Mouse (Mus musculus) forelimb bud, embryonic 11.5 days (tissue): ENCODE data around the gene Mylk.

Experiments used
- DNase-seq: peaks from one replicate; pipeline ENCODE4 v3.0.0-alpha.2; 2012; ENCODE audit warnings: low read depth, low spot score

Gene Mylk

DNA sequence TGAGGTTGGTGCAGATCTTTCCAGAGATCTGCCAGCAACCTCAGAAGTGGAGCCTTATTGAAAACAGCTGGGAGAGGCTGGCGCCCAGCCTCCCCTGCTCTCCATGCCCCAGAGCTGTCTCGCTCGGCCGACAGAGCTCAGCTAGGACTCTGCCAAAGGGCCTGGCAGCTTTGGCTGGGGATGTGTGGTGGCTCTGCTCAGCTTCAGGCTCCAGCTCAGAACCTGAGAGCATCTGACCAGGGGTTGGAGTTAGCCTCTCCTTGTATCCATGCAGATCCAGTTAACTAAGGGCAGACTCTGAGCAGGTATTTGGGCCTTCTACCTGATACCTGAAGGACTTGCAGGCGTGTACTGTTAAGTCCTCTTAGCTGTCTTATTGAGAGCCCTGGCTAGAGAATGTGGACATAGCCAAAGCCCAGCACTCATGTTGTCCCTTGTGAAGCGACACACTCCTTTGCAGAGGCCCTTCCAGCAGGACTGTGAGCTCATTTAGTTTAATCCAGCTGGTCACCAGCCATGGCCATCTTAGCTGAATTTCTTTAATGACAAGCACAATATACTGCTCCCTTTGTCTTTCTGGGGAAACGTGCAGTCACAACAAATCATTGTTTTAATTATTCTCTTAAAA, 94.8 kb downstream of the Mylk start:
- DNase-seq, result peak; percentile 57

GRCm38 (mm10) chr16:34844783-34845182, 99.8 kb downstream of the Mylk start:
- no peak for DNase-seq

DNA sequence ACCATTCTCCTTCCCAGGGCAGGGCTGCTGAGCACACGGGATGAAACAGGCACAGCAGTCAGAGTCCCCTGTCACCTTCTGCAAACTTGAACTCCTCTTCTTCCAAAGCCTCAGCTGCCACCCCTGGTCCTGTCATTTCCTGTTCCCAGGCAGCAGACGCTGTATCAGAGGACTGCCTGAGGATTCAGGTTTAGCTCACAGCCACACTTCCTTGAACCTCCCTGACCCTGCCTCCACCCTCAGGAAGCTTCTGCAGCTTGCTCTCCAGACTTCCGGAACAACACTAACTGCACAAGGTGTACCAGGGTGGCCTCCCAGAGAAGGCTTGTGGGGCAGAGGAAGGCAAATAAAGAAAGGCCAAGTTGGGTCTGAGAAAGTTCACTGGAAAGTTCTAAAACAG, 102.6 kb downstream of the Mylk start:
- DNase-seq, result no peak

DNA sequence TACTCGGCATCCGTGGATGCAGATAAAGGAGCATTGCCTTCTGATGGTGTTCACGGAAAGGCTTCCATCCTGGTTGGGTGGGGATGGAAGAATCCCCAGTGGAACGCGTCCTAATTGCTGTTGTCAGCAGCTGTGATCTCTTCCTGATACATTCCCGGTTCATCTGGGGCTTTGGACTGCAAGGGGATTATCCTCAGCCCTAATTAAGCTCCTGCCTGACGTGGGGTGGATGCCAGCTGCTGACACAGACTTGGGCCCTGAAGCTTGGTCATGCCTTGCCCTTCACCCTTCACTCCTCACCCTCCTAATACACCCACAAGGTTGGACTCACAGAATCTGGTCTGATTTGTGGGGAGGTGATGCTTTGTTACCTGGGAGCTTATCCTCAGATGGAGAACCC, 109.1 kb downstream of the Mylk start:
- no peak for DNase-seq

GRCm38 (mm10) chr16:34855136-34855535, 110.1 kb downstream of the Mylk start:
- DNase-seq, result no peak

GRCm38 (mm10) chr16:34855751-34856150, 110.7 kb downstream of the Mylk start:
- no peak for DNase-seq

DNA sequence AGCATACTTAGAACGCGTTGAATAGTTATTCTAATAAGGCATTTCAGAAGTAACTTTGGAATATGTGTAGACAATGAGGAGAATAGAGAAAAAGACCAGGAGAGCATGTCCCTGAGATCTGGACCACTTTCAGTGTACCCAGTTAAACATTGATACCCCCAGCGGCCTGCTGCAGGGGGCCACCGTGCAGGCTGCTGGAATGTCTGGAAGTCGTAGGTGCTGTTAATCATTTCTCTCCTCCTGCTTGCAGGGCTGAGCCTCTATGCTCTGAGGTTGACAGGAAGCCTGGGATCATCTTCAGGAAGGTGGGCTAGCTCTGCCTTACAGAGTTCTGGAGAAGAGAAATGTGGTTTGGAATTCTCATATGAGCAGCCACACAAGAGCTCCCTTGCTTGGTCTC, 112.6 kb downstream of the Mylk start:
- DNase-seq, result no peak

DNA sequence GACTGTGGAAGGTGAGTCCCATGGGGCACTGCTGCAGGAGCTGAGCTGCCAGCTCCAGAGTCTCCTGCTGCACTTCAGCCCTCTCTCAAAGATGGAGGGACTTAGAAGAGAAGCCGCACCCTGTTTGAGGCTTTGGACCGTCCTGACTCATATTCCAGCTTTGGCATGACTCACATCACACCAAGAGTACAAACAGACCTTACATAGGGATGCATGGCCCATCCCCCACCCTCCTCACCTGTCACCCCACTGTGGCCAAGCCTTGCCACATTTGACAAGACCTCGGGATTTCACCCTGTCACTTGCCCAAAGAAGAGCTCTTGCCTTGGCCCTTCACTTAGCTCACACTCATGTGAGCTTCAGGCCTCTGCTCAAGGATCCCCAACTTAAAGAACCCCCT, 115.8 kb downstream of the Mylk start:
- no peak for DNase-seq

DNA sequence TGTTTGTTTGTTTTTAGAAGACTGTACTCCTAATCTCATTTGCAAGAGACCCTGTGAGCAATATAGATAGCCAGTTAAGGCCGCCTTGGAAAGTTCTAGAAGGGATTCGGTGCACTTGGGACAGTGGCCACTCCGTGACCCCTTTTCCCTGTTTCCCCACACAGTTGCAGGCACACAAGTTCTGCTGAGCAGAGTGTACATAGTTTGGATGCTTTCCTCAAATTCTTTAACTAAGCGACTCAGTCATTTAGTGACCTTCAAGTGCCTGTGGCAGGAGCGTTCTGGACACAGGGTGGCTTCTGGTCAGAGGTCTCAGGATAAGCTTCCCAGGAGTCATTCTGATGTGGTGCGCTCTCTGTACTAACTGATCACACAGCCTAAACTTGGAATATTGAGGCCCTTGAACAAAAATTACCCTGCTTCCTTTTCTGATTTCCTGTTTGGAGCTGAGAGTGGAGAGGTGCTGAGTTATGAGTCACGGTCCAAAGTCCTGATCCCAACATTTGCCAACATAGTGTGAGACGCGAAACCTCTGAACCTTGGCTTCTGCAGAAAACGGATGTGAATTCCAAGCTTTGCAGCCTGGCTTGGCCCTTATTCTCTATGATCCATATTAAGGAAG, 116.8 kb downstream of the Mylk start:
- DNase-seq, result no peak

DNA sequence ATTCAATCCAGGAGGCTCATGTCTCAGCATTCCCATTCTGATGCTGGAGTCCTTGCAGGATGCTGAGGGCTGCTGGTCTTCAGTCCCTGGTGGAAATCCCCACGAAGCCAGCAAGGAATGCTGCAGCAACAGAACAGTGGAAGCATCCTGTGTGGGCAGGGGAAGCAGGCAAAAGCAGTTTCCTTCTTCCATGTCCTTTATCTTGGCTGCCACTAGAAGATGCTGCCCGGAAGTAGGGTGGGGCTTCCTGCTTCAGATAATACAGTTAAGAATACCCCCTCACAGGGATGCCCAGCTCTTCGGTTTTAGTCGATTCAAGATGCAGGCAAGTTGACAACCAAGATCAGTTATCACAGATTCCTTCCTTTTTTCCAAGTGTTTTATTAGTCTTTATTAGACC, 120.4 kb downstream of the Mylk start:
- DNase-seq, result no peak

DNA sequence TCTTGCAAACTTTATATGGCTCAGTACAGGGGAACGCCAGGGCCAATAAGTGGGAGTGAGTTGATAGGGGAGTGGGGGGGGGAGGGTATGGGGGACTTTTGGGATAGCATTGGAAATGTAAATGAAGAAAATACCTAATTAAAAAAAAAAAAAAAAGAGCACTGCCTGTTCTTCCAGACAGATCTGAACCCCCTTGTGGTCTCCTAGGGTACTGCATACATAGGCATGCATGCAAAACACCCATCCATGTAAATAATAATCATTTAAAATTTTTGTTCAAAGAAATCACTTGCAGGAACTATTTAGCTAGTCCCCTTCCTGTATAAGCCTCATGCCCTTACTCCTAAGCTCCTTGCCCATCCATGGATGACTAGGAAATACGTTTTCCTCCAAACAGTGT, 122.2 kb downstream of the Mylk start:
- peak; percentile 17 for DNase-seq

GRCm38 (mm10) chr16:34880031-34880778, 135.2 kb downstream of the Mylk start:
- no peak for DNase-seq

DNA sequence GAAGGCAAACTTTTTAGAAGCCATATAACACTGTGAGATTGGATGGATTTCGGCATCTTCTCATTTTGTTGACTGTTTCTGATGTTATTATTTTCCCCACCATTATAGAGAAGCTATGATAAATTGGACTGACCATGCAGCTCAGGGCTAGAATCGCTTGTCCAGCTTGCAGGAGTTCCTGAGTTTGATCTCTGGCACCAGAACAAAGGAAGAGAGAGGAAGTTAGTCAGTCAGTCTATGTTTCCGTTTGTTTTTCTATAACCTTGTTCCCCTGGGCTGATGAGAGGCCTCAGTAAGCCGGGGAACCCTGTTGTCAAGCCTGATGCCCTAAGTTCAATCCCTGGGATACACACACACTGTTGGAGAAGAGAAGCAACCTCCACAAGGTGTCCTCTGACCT, 135.8 kb downstream of the Mylk start:
- DNase-seq, result no peak

DNA sequence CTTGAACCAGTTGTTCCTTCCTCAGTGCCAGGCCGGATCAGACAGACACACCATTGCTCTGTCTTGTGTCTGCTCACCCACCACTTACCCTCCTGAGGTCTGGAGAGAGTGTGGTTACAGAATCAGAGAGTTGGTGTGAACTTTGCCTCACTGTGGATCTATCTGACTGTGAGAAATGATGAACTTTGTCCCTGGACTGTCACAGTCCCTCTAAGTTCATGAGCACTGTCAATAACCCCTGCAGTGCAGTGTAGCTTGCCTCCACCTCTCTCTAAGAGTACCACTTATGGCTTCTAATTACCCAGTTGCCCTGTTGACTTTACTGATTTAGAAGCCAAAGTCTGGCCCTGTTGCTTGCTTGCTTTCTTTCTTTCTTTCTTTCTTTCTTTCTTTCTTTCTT, 142.0 kb downstream of the Mylk start:
- no peak for DNase-seq

DNA sequence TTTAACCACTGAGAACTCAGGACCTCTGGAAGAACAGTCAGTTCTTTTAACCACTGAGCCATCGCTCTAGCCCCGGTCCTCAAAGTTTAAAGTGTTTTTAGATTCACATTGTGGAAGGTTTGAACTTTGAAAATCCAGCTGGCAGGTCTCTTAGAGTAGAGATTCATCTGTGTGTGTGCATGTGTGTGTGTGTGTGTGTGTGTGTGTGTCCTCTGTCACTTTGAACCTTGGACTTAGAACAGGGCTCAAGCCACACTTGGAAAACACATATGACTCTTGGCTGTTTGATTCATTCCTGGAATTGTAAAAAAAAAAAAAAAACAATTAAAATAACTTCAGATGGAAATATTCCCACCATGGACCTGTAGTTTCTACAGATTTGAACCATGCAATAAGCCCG, 149.0 kb downstream of the Mylk start:
- no peak for DNase-seq

DNA sequence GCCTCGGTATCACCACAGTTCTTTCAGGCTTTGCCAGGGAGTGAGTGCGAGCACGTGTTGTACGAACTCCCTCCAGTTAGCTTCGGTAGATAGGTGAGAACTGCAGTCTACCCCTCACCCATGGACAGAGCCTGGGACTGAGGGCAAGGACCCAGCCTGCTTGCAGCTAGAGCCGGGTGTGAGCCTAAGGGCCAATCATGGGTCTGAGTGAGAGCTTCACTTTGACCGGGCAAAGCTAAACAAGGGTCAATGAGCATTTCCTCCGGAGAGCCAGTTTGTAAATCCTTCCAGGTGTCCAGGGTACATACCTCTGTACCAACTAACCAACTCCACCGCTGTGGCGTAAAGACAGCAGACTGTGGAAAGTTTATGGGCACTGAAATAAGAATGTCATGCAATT, 150.9 kb downstream of the Mylk start:
- no peak for DNase-seq

DNA sequence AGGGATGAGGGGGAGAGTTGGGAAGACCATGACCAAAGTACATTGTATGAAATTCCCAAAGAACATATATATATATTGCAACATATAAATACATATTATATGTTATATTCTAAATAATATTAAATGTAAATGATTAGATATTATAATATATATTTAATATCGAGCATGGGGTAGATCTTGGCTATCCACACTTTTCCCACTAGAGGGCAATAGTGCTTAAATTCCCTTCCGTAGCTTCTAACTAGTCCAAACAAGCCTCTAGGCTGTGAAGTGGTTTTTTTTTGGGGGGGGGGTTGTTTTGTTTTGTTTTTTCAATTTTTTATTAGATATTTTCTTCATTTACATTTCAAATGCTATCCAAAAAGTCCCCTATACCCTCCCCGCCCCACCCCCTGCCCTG, 152.0 kb downstream of the Mylk start:
- DNase-seq, result no peak

- peak; percentile 31 for DNase-seq
Observed at GRCm38 (mm10) chr16:34898057-34898789, 153.2 kb downstream of the Mylk start.

DNA sequence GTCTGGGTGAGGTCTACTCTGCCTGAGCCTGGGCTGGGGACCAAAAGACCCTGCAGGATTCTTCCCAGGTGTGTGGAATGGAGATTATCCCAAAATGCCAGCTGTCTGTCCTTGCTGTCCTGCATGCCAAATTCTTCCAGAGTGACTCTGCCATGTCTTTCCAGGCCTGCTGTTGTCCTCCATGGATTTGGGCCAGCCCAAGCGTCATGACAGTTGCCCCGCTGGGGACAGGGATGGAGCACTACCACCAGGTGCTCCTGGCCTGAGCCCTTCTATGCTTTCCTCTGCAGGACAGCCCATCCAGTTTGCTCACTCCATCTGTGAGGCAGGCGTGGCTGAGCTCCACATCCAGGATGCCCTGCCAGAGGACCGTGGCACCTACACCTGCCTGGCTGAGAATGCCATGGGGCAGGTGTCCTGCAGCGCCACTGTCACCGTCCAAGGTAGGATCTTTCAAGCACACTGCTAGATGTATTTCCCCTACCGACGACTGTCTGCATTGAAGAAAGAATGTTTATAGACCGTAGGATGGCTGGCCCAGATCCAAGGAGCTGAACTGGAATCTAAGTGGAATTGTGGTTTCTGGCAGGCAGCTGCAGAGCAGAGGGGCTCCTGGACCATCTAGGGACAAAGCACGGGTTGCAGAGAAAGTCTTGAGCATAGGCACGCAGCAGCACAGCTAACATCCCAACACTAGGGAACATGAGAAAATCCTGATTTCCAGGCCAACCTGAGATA, 154.2 kb downstream of the Mylk start:
- DNase-seq, result no peak

GRCm38 (mm10) chr16:34899997-34900396, 155.0 kb downstream of the Mylk start:
- DNase-seq, result no peak

- DNase-seq, result no peak
Observed at GRCm38 (mm10) chr16:34900471-34900870, 155.5 kb downstream of the Mylk start.

- DNase-seq, result no peak
Observed at GRCm38 (mm10) chr16:34901031-34901430, 156.0 kb downstream of the Mylk start.
